Mouse (Mus musculus): ENCODE measurements around the gene Arhgap9.

Gene Arhgap9

DNA sequence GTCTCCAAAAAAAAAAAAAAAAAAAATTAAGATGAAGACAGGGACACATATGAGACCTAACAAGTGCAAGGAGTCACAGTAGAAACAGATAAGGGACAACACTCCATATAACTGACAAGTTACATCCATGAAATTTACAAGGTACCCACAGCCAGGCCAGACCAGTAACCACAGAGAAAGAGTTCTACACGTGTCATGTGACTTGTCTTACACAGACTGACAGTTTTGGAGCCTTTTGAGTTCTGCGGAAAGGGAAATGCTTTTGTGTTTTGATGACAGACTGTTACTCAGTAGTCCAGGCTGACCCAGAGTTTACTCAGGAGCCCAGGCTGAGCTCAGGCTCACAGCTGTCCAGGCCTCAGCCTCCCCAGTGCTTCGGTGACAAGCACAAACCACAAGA is 21.3 kb downstream of the Arhgap9 start:
- no peak for DNase-seq (ENCODE audit: low read depth, low spot score)

DNA sequence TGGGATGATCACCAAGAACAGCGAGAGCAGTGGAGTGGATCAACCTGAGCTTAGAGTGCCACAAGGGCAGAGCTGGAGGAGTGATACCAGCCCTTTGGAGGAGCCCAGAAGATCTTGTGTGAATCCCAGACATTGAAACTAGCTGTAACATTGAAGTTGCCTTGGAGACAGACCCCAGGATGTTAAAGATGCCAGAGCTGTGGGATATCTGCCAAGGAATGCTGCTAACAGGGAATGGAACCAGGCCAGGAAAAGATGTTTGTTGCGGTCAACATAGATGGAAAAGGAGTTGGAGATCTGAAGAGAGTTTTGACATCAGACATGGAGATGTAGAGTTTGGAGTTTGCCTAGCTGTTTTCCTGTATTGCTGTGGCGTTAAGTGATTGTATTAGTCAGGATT is 24.4 kb downstream of the Arhgap9 start:
- DNase-seq (ENCODE audit: low read depth, low spot score), result no peak

DNA sequence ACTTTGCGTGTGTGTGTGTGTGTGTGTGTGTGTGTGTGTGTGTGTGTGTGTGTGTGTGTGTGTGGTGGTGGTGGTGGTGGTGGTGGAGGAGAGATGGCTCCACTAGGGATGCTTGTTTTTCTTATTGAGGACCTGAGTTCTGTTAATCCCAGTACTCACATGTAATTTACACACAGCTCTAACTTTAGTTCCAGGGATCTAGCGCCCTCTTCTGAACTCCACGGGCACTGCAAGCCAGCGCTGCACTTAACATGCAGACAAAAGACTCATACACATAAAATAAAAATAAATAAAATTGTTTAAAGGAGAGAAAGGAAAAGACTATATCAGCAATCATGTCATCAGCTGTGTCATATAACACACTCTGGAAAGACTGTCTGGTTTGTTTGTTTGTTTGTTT is 27.2 kb downstream of the Arhgap9 start:
- DNase-seq (ENCODE audit: low read depth, low spot score), result no peak

DNA sequence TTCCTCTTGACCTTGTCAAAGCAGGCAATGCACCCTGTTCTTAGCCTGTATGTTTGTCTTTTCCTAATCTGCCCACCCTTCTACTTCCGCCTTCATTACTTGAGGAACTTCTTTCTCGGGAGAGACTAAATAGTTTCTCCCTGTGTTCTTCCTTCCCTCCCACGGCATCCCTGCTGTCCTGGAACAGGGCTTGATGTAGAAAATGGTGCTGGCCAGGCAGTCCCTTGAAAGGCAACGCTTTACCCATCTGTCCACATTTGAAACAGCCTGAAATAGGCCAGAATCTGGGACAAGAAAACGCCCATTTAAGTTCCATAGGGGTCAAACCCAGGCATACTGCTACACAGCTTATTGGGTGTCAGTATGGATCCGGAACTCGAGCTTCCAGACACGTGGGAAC is 28.0 kb downstream of the Arhgap9 start:
- DNase-seq (ENCODE audit: low read depth, low spot score), result no peak

DNA sequence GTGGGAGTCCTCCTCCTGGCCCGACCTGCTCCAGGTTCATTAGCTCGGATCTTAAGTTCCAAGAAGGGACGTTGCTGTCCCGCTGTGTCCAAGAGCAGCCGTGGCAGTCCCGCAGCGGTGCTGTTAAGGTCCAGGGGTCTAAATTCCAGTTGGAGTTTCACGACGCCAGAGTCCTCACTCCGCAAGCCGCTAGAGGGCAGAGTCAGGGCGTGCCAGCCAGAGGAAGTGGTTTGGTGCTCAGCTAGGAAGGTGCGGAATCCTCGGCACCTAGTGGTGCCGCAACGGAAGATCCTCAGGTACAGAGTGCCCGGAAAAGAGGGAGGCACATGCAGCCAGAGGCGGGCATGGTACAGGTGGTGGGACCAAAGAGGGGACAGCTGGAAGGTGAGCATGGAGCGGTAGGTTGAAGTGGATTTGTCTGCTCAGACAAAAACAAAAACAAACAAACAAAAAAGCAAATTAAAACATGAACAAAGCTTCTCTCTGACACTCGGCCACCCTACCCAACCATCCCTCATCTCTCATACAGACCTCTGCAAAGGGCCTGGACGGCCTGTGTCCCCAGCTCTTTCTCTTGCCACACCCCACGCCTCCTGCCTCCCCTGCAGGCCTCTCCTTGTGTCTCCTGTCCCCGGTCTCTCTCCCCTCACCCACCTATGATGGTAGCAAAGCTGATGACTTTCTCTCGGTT is 29.0 kb downstream of the Arhgap9 start:
- peak; percentile 65 for DNase-seq (ENCODE audit: low read depth, low spot score)

DNA sequence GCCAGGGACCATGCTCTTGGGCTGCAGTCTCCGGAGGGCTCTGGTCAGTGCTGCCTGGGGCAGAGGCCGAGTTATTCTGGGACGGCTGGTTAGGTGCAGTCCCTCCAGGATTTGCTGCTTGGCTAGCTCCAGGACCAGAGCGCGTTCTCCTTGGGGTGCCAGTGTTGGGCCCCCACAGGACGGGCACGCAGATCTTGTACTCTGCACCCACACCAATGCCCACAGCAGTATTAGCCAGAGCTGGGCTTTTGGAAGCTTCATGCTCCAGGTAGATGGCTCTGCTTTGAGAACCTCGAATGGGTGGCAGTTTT is 29.5 kb downstream of the Arhgap9 start:
- no peak for DNase-seq (ENCODE audit: low read depth, low spot score)

DNA sequence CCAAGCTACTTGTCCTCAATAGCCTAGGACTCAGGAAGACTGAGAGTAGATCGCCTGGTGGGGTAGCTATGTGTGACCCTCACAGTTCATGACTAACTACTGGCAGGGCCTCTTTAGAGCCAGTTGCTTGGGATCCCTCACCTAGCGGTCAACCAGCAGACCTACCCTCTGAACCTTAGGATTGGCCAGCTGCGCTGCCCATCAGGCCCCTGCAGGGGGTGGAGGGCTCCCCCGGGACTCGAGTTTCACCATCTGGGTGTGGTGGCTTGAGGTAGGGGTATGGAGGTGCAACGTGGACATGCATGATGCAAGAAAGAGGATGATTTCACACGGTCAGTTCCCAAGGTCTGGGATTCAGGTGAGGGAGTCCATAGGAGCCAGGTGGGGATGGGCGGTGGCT is 30.0 kb downstream of the Arhgap9 start:
- no peak for DNase-seq (ENCODE audit: low read depth, low spot score)

DNA sequence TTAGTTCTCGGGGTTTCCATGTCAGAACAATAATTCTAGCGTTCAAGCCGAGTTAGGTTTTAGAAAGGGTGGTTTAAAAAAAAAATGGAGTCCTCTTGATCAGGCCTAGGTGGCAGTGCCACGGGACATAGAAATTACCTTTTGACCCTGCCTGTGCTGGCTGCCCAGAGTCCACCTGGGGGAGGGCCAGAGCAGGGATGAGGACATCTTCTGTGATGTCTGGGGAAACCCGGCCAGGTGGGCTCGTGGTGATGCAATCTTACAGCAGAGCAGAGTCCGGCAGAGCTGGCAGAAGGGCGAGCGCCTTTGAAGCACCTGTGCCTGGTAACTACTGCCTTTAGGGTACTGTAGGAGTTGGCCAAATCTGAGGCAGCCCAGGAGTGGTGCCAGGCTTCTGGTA is 30.4 kb downstream of the Arhgap9 start:
- DNase-seq (ENCODE audit: low read depth, low spot score), result no peak

DNA sequence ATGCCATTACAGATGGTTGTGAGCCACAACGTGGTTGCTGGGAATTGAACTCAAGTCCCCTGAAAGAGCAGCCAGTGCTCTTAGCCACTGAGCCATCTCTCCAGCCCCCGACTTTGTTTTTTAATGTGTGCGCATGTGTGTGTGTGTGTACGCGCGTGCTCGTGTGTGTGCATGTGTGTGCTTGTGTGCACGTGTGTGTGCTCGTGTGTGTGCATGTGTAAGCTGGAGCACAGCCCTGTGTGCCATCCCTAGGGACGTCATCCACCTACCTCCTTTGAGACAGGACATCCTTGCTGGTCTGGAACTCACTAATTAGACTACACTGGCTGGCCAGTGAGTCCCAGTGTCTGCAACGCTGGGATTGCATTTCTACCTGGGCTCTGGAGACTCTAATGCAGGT is 31.0 kb downstream of the Arhgap9 start:
- DNase-seq (ENCODE audit: low read depth, low spot score), result no peak

DNA sequence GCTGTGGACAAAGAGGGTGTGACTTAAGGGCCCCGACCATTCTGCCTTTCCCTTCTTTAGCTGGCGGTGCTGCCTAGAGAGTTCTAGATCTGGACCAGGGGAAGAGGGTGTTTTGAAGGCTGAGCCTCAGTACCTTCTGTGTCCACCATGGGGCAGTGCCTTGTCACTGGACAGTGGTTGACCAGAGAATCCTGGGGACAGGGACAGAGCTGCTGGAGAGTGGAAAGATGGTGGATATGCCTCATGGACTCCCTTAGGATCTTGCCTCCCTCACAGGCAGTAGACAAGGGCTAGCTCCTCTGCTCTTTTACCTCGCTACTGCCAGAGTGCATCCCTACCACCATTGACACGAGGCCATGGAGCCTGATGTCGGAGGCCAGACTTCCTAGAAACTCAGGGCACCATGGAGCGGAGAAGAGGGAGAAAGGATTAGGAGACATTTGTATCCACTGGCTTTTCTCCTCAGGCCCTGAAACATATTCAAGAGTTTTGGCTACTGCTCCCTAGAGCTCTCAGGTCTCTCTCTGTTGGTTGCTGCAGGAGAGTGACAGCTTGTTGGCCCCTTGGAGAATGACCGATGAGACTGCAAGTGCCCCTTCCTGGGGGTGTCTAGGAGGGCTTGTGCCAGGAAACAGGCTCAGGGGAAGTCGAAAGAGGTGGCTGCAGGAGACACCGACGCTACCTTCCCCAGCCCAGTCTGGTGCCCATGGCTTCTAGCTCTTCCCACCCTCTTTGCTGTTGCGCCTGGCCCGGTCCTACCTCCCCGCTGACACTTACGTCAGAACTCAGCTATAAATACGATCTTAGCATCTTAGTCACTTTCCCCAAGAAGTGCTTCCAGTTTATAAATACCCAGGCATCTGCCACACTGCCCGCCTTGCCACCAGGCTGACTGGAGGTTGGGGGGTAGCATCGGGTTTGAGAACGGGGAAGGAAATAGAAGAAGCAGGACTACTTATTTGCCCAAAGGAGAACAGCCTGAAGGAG is 32.4 kb downstream of the Arhgap9 start, which contains the start of gene Inhbe:
Inhbe (minus strand) TSS at position 503 of the 987 bp plus-strand sequence.
- DNase-seq (ENCODE audit: low read depth, low spot score), result peak; percentile 29

DNA sequence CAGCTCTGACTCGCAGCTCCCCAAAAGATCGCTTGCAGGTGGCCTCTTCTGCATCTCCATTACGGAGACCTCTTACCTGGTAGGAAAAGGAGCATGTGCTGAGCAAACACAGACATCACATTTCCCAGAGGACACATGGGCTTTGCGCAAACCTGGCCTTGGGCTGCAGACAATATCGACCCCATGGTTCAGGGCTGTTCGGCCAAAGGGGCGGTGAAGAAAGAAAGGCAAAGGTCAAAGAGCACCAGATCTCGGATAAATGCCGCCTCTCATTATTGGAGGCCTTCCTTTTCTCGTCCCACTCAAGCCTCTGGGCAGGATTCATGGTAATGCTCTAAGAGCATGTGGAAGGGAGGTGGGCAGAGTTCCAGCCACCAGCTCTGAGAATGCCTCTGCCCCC is 33.6 kb downstream of the Arhgap9 start:
- DNase-seq (ENCODE audit: low read depth, low spot score), result no peak

DNA sequence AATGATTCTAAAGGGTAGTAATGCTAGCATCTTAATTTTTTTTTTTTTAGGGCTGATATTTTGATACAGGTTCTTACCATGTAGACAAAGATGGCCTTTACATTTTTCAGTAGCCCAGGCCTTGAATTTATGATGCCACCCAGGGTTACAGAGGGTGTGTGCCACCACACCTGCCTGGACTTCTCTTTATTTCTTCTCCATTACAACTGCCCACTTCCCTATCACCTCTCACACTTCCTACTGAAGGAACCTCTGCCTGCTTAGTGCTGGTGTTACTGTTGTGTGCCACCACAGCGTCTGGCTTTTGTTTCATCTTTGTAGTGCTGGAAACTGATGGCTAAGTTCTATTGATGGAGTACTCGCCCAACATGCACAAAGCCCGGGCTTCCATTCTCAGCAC is 39.0 kb downstream of the Arhgap9 start:
- no peak for DNase-seq (ENCODE audit: low read depth, low spot score)

DNA sequence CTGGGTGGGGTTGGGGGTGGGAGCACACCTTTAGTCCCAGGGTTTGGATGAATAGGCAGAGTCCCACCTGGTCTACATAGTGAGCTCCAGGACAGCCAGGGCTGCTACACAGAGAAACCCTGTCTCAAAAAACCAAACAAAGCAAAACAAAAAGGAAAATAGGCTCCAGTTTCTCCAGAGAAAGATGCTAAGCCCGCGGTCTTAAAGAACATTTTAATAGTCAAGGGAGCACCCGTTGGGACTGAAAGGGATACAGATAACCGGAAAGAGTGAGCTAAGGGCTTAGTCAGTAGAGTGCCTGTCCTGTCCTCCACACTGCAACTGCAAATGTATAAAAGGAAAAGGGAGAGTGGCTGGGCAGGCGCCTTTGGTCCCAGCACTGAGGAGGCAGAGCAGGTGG is 45.4 kb downstream of the Arhgap9 start:
- DNase-seq (ENCODE audit: low read depth, low spot score), result no peak

DNA sequence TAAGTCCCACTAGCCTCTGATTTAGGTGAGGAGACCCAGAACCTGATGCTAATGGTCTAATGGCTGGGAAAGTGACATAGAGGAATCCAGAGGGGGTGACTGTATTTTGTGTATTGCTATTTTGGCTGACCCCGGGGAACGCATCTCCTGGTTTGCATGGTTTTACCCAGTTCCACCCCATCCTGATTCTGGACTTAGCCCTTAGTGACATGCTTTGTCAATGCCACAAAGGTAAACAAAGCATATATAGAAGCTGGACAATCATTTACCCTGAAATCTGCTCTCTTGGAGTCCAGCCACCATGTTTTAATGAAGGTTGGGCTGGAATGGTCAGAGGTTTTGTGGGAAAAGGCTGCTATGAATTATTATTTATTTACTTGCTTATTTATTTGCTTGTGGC is 46.5 kb downstream of the Arhgap9 start:
- DNase-seq (ENCODE audit: low read depth, low spot score), result no peak

DNA sequence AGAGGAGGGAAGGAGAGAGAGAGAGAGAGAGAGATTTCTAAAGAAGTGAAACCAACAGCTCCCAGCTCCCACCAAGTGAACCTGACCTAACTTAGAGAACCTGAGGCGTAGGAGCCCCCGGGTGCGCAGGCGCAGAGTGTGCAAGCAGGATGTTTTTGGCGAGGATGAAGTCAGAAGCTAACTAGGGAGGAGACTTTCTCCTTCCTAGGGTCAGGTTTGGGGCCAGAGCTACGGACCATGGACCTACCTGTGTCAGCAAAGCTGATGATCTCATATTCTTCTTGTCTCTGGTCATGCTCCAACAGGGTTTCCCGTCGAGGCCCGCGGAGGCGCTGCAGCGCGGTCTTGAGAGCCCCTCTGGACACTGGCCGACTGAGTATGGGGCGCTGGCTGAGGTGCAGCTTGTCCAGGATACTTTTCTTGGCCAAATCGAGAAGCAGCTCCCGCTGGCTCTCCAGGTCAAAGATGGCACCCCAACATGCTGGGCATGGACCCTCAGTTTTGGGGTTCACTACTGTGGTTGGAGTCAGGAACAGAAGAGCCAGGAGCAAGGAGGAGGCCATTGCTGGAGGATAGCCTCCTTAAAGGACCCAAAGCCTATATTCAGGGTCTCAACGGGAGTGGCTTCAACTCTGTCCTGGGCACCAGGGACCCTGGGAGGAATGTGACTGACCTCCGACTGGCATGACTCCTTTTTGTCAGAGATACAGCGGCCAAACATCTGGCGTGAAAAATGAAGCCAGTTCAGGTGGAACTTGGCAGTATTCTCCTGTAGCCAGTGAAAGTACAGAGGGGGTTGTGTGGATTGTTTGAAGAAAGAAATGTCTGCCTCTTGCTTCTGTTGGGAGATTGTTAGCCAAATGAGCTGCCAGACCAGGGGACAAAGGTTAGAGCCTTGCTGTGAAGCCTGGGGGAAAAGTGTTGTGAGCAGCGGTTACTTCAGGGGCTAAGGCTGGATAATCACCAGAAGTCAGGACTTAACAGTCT is 48.4 kb downstream of the Arhgap9 start, which contains the start of gene Inhbc:
Inhbc (minus strand) TSS at position 598 of the 987 bp plus-strand sequence.
- no peak for DNase-seq (ENCODE audit: low read depth, low spot score)

DNA sequence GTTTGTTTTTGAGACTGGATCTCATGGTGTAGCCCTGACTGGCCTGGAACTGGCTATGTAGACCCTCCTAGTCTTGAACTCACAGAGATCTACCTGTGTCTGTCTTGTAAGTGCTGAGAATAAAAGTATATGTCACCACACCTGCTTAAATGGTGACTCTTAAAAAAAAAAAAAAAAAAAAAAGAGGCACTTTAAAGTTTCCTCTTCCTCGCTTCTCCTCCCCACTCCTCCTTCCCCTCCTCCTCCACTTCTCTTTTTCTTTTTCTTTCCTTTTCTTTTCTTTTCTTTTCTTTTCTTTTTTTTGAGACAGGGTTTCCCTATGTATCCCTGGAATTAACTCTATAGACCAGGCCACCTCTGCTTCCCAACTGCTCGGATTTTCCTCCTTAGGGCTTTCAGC is 49.3 kb downstream of the Arhgap9 start:
- DNase-seq (ENCODE audit: low read depth, low spot score), result no peak

DNA sequence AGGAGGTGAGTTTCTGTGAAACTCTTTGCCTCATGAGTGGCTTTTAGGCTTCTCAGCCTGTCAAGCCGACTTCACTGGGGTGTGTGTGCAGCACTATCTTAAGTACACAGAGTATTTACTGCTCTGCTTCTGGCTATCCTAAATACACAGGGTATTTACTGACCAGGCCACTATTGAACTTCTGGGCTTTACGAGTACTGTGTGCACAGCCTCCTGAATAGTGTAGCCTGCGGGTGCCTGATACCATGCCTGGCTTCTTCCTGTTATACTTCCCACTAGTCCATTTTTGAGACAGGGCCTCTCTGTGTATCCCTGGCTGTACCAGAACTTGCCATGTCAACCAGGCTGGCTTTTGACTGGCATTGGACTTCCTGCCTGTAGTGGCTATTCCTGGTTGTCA is 55.9 kb downstream of the Arhgap9 start:
- no peak for DNase-seq (ENCODE audit: low read depth, low spot score)

Data from 3T3-L1 (cell line).